In genomic region chr12:72768230-72768629, GRCm38 (mm10) we compare ENCODE assay signal across 18 mouse cellular contexts. TPM values are rescaled to one million over a fixed set of nuclear protein-coding genes. Genes with fewer than 3 reads are reported as not detected.
DNase-seq lines count a peak whose midpoint lies in the region; ATAC-seq lines count a peak whose summit lies in the region.
"Had no signal": no experiment of that assay in that cellular context is flagged by ENCODE, and none has a peak within 500 bp of the region (broad histone marks: within the 10 kb centered on the region; RNA-seq: fewer than 3 reads in every experiment).

No protein-coding gene starts in this region.

- peaks cover 3% of the 10 kb centered on the region; the same call in 1 of the 2 replicates for H3K9me3 ChIP-seq in megakaryocyte, embryonic 14.5 days
- H3K9me3 ChIP-seq in embryonic facial prominence, embryonic 10.5 days: no peaks in the 10 kb centered on the region
- H3K9me3 ChIP-seq: forebrain, embryonic 12.5 days; lung, embryonic 15.5 days; midbrain, embryonic 15.5 days had no signal

- whole genome bisulfite sequencing in embryonic facial prominence, embryonic 10.5 days: 89% methylated on average over 2 of the region's 2 CpGs

- DNase-seq in 416B (ENCODE audit: low read depth): peak; percentile 52
- DNase-seq in A20 (ENCODE audit: low read depth, low spot score): peak; percentile 50
- no peak for DNase-seq in lung, postnatal 36 days
- DNase-seq in left cerebral cortex, adult 11 months (ENCODE audit: low spot score): no peak
- DNase-seq in embryonic facial prominence, embryonic 10.5 days (ENCODE audit: low spot score): no peak
- DNase-seq: cerebellum, adult 2 months; cerebellum, postnatal 36 days; gastrocnemius, postnatal 25 days; heart, postnatal 14 days; retina, postnatal 1 day; right cerebral cortex, postnatal 4 days; thymus, postnatal 25 days had no signal

- H3K4me3 ChIP-seq in megakaryocyte, embryonic 14.5 days (replicated peaks): peak overlapping the region; percentile 44
- no peak overlapping the region for H3K4me3 ChIP-seq in embryonic facial prominence, embryonic 10.5 days
- H3K4me3 ChIP-seq: forebrain, embryonic 12.5 days; lung, embryonic 15.5 days; midbrain, embryonic 15.5 days had no signal

- H3K27me3 ChIP-seq in megakaryocyte, embryonic 14.5 days (replicated peaks): no peaks in the 10 kb centered on the region
- no peaks in the 10 kb centered on the region for H3K27me3 ChIP-seq in embryonic facial prominence, embryonic 10.5 days (replicated peaks; ENCODE audit: low read depth, poor library complexity, severe bottlenecking)
- H3K27me3 ChIP-seq: forebrain, embryonic 12.5 days; lung, embryonic 15.5 days; midbrain, embryonic 15.5 days had no signal

- peaks cover 27% of the 10 kb centered on the region for H3K36me3 ChIP-seq in megakaryocyte, embryonic 14.5 days (replicated peaks; ENCODE audit: low read length)
- peaks cover 17% of the 10 kb centered on the region for H3K36me3 ChIP-seq in embryonic facial prominence, embryonic 10.5 days (replicated peaks)
- H3K36me3 ChIP-seq: midbrain, embryonic 15.5 days had no signal

- peaks cover 48% of the 10 kb centered on the region for H3K4me1 ChIP-seq in megakaryocyte, embryonic 14.5 days
- H3K4me1 ChIP-seq in embryonic facial prominence, embryonic 10.5 days: peaks cover 8% of the 10 kb centered on the region

- no peak overlapping the region for H3K27ac ChIP-seq in embryonic facial prominence, embryonic 10.5 days (replicated peaks)
- H3K27ac ChIP-seq: forebrain, embryonic 12.5 days; hindbrain, embryonic 14.5 days; lung, embryonic 15.5 days; midbrain, embryonic 15.5 days had no signal

- peak; percentile 95 for ATAC-seq in granulocyte monocyte progenitor cell, adult 5-6 weeks (replicated peaks; ENCODE audit: poor library complexity, severe bottlenecking)
- ATAC-seq: midbrain, embryonic 15.5 days had no signal

RNA-seq across cellular contexts. Expression of gene Ppm1a, which starts 11.0 kb away (rescaled TPM):
- 52.5 and 63.6 TPM in 2 replicates for total RNA-seq in granulocyte monocyte progenitor cell, adult 5-6 weeks (2014; fragmentation: Nextera tagmentation)
- 104 and 111 TPM in 2 replicates for total RNA-seq in granulocyte monocyte progenitor cell, adult 5-6 weeks (2017)
- polyA plus RNA-seq in megakaryocyte, embryonic 14.5 days (2012; ENCODE audit: insufficient read depth, low replicate concordance): 11.3 and 15.3 TPM in 2 replicates
- 53.0 and 57.8 TPM in 2 replicates for polyA plus RNA-seq in embryonic facial prominence, embryonic 10.5 days (2016; fragmentation: Nextera tagmentation; extraction: Ambion mirVana)

Comparison
In these comparisons a context has a peak if more than half of its experiments do, and no peak if none do; other contexts are left out.
1. DNase-seq: peak in 416B (single experiment) and A20 (single experiment); none in lung, postnatal 36 days (single experiment), left cerebral cortex, adult 11 months (single experiment) and embryonic facial prominence, embryonic 10.5 days (single experiment).